Mouse (Mus musculus) liver, adult 2 months (tissue): Measurements from ENCODE around the gene Ttc3.

ENCODE experiments used
- CTCF ChIP-seq: fragments of 200-500 bp; IDR thresholded peaks from 2 replicates; pipeline ENCODE4 v1.5.1; 2011; ENCODE audit warnings: low read depth, low read length, control low read depth
- POLR2A ChIP-seq: fragments of 200-500 bp; IDR thresholded peaks from 2 replicates; pipeline ENCODE4 v1.6.1; 2011; ENCODE audit warnings: low read length, control low read depth; ENCODE audit not compliant: insufficient read depth; ENCODE audit errors: extremely low read depth

DNA sequence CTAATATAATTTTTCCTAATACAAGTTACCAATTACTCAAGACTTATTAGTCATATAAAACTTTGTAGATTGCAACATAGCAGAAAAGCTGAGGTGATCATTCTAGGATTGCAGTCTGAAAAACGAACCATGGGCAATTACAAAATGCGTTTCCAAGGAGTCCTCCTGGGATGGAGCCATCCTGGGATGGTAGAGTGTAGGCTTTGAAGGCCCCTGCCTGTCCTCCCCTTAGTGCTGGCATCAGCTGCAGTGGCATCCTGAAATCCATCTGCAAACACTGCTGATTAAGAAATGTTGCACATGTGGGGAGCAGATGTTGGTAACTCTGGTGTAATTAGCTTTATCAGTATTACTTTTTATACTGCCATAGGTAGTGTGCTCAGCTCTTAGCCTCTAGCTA, 70.9 kb downstream of the Ttc3 start:
- no peak for TF ChIP-seq CTCF
- TF ChIP-seq POLR2A: no peak
